Mouse (Mus musculus): ENCODE data around the gene Gkap1. TPM values are rescaled to one million over a fixed set of nuclear protein-coding genes. Genes with fewer than 3 reads are reported as not detected.
A peak's percentile ranks its signal among the peaks of the same experiment; 100 is the strongest.

Gene Gkap1
- total and polyA plus RNA-seq, 3 experiments = 26.7 to 34.1 TPM; not detected in 1

DNA sequence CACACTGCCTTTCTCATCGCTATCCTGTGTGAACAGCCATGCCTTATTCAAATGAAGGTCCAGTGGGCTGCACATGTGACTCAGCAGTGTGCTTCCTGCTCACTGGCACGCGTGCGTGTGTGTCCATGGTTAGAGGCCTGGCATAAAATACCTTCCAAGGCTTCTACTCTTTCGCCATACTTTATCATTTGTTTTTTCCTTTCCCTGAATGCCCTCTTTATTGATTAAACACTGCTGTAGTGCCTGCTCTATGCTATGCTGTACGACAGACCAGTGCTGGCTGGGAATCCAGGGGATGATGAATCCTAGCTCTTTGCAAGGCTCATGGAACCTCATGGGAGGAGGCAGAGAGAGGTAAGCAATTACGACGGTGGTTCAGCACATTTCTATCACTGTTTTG is 43.4 kb downstream of the Gkap1 start:
- peaks cover 0 to 4% of the 10 kb centered on the region in 2 experiments; a peak in 1 of 4 replicates for H3K4me1 ChIP-seq (ENCODE audit: control insufficient read depth in 1 of 2, insufficient read depth in 2 of 2, low read length in 2 of 2)
- H3K9me3 ChIP-seq (replicated peaks; ENCODE audit: insufficient read depth, low read length) = no peaks in the 10 kb centered on the region
- no peaks in the 10 kb centered on the region for H3K27me3 ChIP-seq (ENCODE audit: control insufficient read depth in 1 of 2, insufficient read depth in 2 of 2, low read length in 2 of 2)
- H3K9ac ChIP-seq (ENCODE audit: control insufficient read depth, low read depth, low read length, poor library complexity, severe bottlenecking) = no peak overlapping the region
- H3K79me2 ChIP-seq (ENCODE audit: control insufficient read depth, insufficient read depth, low read length, poor library complexity) = no peaks in the 10 kb centered on the region
- TF ChIP-seq GATA1 (IDR thresholded peaks at IDR 0.05; ENCODE audit: low read depth, low read length) = no peak
- no peak for TF ChIP-seq ZKSCAN1 (IDR thresholded peaks at IDR 0.05; ENCODE audit: low read depth, low read length)
- no peak for TF ChIP-seq MYC (IDR thresholded peaks at IDR 0.05; ENCODE audit: low read depth, low read length)
- TF ChIP-seq MAFK (IDR thresholded peaks at IDR 0.05; ENCODE audit: borderline replicate concordance, low read depth, low read length) = no peak
- no peak for TF ChIP-seq USF2 (IDR thresholded peaks at IDR 0.05; ENCODE audit: borderline replicate concordance in 1 of 2, insufficient read depth in 1 of 2, low read depth in 1 of 2, low read length in 2 of 2)
- TF ChIP-seq TAL1 (IDR thresholded peaks at IDR 0.05; ENCODE audit: low read length) = no peak
- H3K27ac ChIP-seq (ENCODE audit: control insufficient read depth, low read depth, low read length) = no peak overlapping the region
- no peak for DNase-seq (ENCODE audit: low read depth, low spot score)
- peaks cover 0 to 8% of the 10 kb centered on the region in 2 experiments; a peak in 2 of 4 replicates for H3K36me3 ChIP-seq (ENCODE audit: control insufficient read depth in 1 of 2, insufficient read depth in 2 of 2, low read length in 2 of 2)
- H3K4me3 ChIP-seq (ENCODE audit: control insufficient read depth in 1 of 2, insufficient read depth in 1 of 2, low read depth in 2 of 2, low read length in 2 of 2) = no peak overlapping the region

DNA sequence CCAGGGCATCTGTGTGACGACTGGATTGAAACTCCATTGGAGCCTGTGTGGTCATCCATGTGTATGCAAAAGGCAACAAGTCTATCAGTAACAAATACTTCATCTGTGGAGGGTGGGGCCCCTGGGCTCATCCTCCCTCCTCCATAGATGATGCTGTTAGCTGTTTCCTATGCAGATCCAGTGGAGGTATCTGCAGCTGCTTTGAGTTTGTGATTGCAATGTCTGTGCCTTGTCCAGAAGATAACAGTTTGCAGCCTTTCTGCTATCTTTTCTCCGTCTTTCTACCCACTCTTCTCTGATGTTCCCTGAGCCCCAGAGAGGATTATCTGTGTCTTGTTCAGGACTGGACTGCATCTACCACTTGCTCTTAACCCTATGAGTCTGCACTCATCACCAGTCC is 46.9 kb downstream of the Gkap1 start:
- H3K36me3 ChIP-seq (ENCODE audit: control insufficient read depth in 1 of 2, insufficient read depth in 2 of 2, low read length in 2 of 2) = peaks cover 0 to 8% of the 10 kb centered on the region in 2 experiments; a peak in 1 of 4 replicates
- H3K79me2 ChIP-seq (ENCODE audit: control insufficient read depth, insufficient read depth, low read length, poor library complexity) = no peaks in the 10 kb centered on the region
- H3K9ac ChIP-seq (ENCODE audit: control insufficient read depth, low read depth, low read length, poor library complexity, severe bottlenecking) = no peak overlapping the region
- no peaks in the 10 kb centered on the region for H3K27me3 ChIP-seq (ENCODE audit: control insufficient read depth in 1 of 2, insufficient read depth in 2 of 2, low read length in 2 of 2)
- TF ChIP-seq POLR2AphosphoS5 (IDR thresholded peaks at IDR 0.05; ENCODE audit: borderline replicate concordance, low read depth, low read length) (no peak), RCOR1 (IDR thresholded peaks at IDR 0.05; ENCODE audit: low read depth, low read length) (peak; percentile 23; the same call in 1 of the 2 replicates), ZNF384 (IDR thresholded peaks at IDR 0.05; ENCODE audit: low read depth, low read length) (no peak), RAD21 (IDR thresholded peaks at IDR 0.05; ENCODE audit: low read depth, low read length) (no peak), HCFC1 (IDR thresholded peaks at IDR 0.05; ENCODE audit: low read depth, low read length) (no peak), UBTF (IDR thresholded peaks at IDR 0.05; ENCODE audit: borderline replicate concordance, insufficient read depth, low read depth, low read length) (no peak), ETS1 (IDR thresholded peaks at IDR 0.05; ENCODE audit: low read depth, low read length) (no peak), TCF12 (IDR thresholded peaks at IDR 0.05; ENCODE audit: low read depth, low read length) (0 out of 2 replicates have a peak, but pooled peaks have one; percentile 17), GATA1 (IDR thresholded peaks at IDR 0.05; ENCODE audit: low read depth, low read length) (peak; percentile 63; the same call in 1 of the 2 replicates), GABPA (IDR thresholded peaks at IDR 0.05; ENCODE audit: low read depth, low read length) (no peak), USF2 (IDR thresholded peaks at IDR 0.05; ENCODE audit: borderline replicate concordance in 1 of 2, insufficient read depth in 1 of 2, low read depth in 1 of 2, low read length in 2 of 2) (no peak), USF1 (IDR thresholded peaks at IDR 0.05; ENCODE audit: low read depth, low read length) (no peak), CHD2 (IDR thresholded peaks at IDR 0.05; ENCODE audit: low read length) (no peak), MXI1 (IDR thresholded peaks at IDR 0.05; ENCODE audit: low read depth, low read length) (no peak), MAZ (IDR thresholded peaks at IDR 0.05; ENCODE audit: low read depth, low read length) (no peak), NELFE (IDR thresholded peaks at IDR 0.05; ENCODE audit: low read depth, low read length) (no peak), BHLHE40 (IDR thresholded peaks at IDR 0.05; ENCODE audit: borderline replicate concordance, low read depth, low read length) (no peak), MEF2A (IDR thresholded peaks at IDR 0.05; ENCODE audit: extremely low read depth, insufficient replicate concordance, low read depth, low read length, poor library complexity, severe bottlenecking) (no peak), MYC (IDR thresholded peaks at IDR 0.05; ENCODE audit: low read depth, low read length) (no peak), EP300 (IDR thresholded peaks at IDR 0.05; ENCODE audit: low read depth in 1 of 2, low read length in 2 of 2) (peak; percentile 39 to 59; a peak in 2 of 4 replicates)
- DNase-seq (ENCODE audit: low read depth, low spot score) = peak; percentile 39
- H3K4me3 ChIP-seq (ENCODE audit: control insufficient read depth in 1 of 2, insufficient read depth in 1 of 2, low read depth in 2 of 2, low read length in 2 of 2) = no peak overlapping the region
- H3K27ac ChIP-seq (ENCODE audit: control insufficient read depth, low read depth, low read length) = no peak overlapping the region
- H3K4me1 ChIP-seq (ENCODE audit: control insufficient read depth in 1 of 2, insufficient read depth in 2 of 2, low read length in 2 of 2) = peaks cover 0 to 4% of the 10 kb centered on the region in 2 experiments; a peak in 1 of 4 replicates
- H3K9me3 ChIP-seq (replicated peaks; ENCODE audit: insufficient read depth, low read length) = no peaks in the 10 kb centered on the region
